Mouse (Mus musculus) kidney, postnatal 0 days (tissue): ENCODE measurements at regions not wholly inside any gene's neighbourhood (a gene's known extent, or its start where the extent isn't known, plus 50 kb on each side); places are given as distances from the start of the nearest gene placed in this dataset.

Experiments used
- ATAC-seq: fragments of 200-750 bp; cut with Nextera tagmentation; replicated peaks from 2 replicates; pipeline ENCODE4 v1.8.0; 2017; ENCODE audit warnings: low read depth, moderate number of reproducible peaks, moderate TSS enrichment, moderate library complexity; ENCODE audit not compliant: low FRiP score
- DNase-seq: peaks from one replicate; pipeline ENCODE4 v3.0.0-alpha.2; 2016; ENCODE audit warnings: low spot score
- H3K27ac ChIP-seq: fragments of 300-500 bp; sonication (generic); 2 replicates; pipeline ENCODE4 v1.5.1; 2014; ENCODE audit warnings: mild to moderate bottlenecking
- H3K27me3 ChIP-seq: fragments of 300-500 bp; sonication (generic); 2 replicates; pipeline ENCODE4 v1.6.1; 2014; ENCODE audit warnings: low read length, mixed read lengths; ENCODE audit not compliant: insufficient read depth
- H3K36me3 ChIP-seq: fragments of 300-500 bp; sonication (generic); 2 replicates; pipeline ENCODE4 v1.6.1; 2014; ENCODE audit warnings: low read length, mixed read lengths; ENCODE audit not compliant: insufficient read depth
- H3K4me1 ChIP-seq: fragments of 300-500 bp; sonication (generic); replicated peaks from 2 replicates; pipeline ENCODE4 v1.6.1; 2014; ENCODE audit warnings: antibody characterized with exemption, low read length, mixed read lengths; ENCODE audit not compliant: insufficient read depth
- H3K4me2 ChIP-seq: fragments of 300-500 bp; sonication (generic); 2 replicates; pipeline ENCODE4 v1.6.1; 2014; ENCODE audit warnings: mild to moderate bottlenecking, low read length, moderate library complexity, mixed read lengths
- H3K4me3 ChIP-seq: fragments of 300-500 bp; sonication (generic); replicated peaks from 2 replicates; pipeline ENCODE4 v1.5.1; 2014; ENCODE audit warnings: low read depth, low read length
- H3K9ac ChIP-seq: fragments of 300-500 bp; sonication (generic); 2 replicates; pipeline ENCODE4 v1.6.1; 2014; ENCODE audit warnings: low read depth, low read length
- H3K9me3 ChIP-seq: fragments of 300-500 bp; sonication (generic); replicated peaks from 2 replicates; pipeline ENCODE4 v1.6.1; 2016; ENCODE audit warnings: low read length, inconsistent platforms, mixed read lengths
- CTCF ChIP-seq: IDR thresholded peaks from 2 replicates; pipeline ENCODE4 v1.5.1; 2016; ENCODE audit warnings: antibody characterized with exemption, low read depth, mild to moderate bottlenecking, moderate library complexity
- WGBS: fragments of 180-500 bp; shearing (Covaris S2); extraction: QIAGEN DNeasy Blood & Tissue Kit; methylation state at CpG from one replicate; pipeline ENCODE4 v1.1.7; 2014; 5-methylcytosine and 5-hydroxymethylcytosine counted together

- no peaks in the 10 kb centered on the region for H3K27me3 ChIP-seq
- H3K4me2 ChIP-seq: peak overlapping the region; percentile 42
- H3K9me3 ChIP-seq: no peaks in the 10 kb centered on the region
- ATAC-seq (0 out of 2 replicates have a peak, but pooled peaks have one; percentile 35), DNase-seq (peak; percentile 54)
- H3K9ac ChIP-seq: peak overlapping the region; percentile 20; the same call in 1 of the 2 replicates
- peak overlapping the region; percentile 90 for H3K27ac ChIP-seq
- no peaks in the 10 kb centered on the region for H3K36me3 ChIP-seq
- no peak for TF ChIP-seq CTCF
- 7% methylated on average over 21 of the region's 21 CpGs for WGBS
- H3K4me3 ChIP-seq: 0 out of 2 replicates have a peak overlapping the region, but pooled peaks have one; percentile 10
- H3K4me1 ChIP-seq: 0 out of 2 replicates have a peak, but pooled peaks cover 3% of the 10 kb centered on the region
These were observed 277.1 kb upstream of the Pbx1 start for GRCm38 (mm10) chr1:168709017-168709681.

GRCm38 (mm10) chr1:168708161-168708865 is 276.2 kb upstream of the Pbx1 start:
- Histone ChIP-seq H3K4me1 (0 out of 2 replicates have a peak, but pooled peaks cover 3% of the 10 kb centered on the region), H3K36me3 (no peaks in the 10 kb centered on the region), H3K9ac (no peak overlapping the region), H3K4me3 (no peak overlapping the region), H3K4me2 (peak overlapping the region; percentile 42), H3K27ac (peak overlapping the region; percentile 90), H3K9me3 (no peaks in the 10 kb centered on the region), H3K27me3 (no peaks in the 10 kb centered on the region)
- no peak for TF ChIP-seq CTCF
- DNase-seq: peak; percentile 77
- ATAC-seq: peak; percentile 89
- WGBS: 15% methylated on average over 11 of the region's 11 CpGs

GRCm38 (mm10) chr1:168697386-168697785 is 265.3 kb upstream of the Pbx1 start:
- no peak overlapping the region for H3K9ac ChIP-seq
- no peaks in the 10 kb centered on the region for H3K36me3 ChIP-seq
- H3K4me1 ChIP-seq: no peaks in the 10 kb centered on the region
- DNase-seq: no peak
- no peak overlapping the region for H3K27ac ChIP-seq
- ATAC-seq: no peak
- no peak overlapping the region for H3K4me3 ChIP-seq
- H3K27me3 ChIP-seq: no peaks in the 10 kb centered on the region
- H3K9me3 ChIP-seq: no peaks in the 10 kb centered on the region
- 93% methylated on average over 1 of the region's 1 CpGs for WGBS
- no peak for TF ChIP-seq CTCF
- no peak overlapping the region for H3K4me2 ChIP-seq

- Histone ChIP-seq H3K9me3 (no peaks in the 10 kb centered on the region), H3K36me3 (no peaks in the 10 kb centered on the region), H3K27me3 (no peaks in the 10 kb centered on the region), H3K4me1 (no peaks in the 10 kb centered on the region), H3K4me2 (no peak overlapping the region), H3K9ac (no peak overlapping the region), H3K27ac (no peak overlapping the region), H3K4me3 (no peak overlapping the region)
- WGBS: 82% methylated on average over 7 of the region's 7 CpGs
- no peak for TF ChIP-seq CTCF
- DNase-seq (no peak), ATAC-seq (no peak)
These were observed 254.8 kb upstream of the Pbx1 start for GRCm38 (mm10) chr1:168686821-168687220.

- WGBS: 64% methylated on average over 2 of the region's 2 CpGs
- Histone ChIP-seq H3K27me3 (no peaks in the 10 kb centered on the region), H3K36me3 (no peaks in the 10 kb centered on the region), H3K27ac (no peak overlapping the region), H3K4me1 (no peaks in the 10 kb centered on the region), H3K4me2 (no peak overlapping the region), H3K9ac (no peak overlapping the region), H3K9me3 (no peaks in the 10 kb centered on the region), H3K4me3 (no peak overlapping the region)
- ATAC-seq (no peak), DNase-seq (no peak)
- TF ChIP-seq CTCF: no peak
These were observed 253.1 kb upstream of the Pbx1 start for GRCm38 (mm10) chr1:168685147-168685546.

- TF ChIP-seq CTCF: no peak
- no peak for DNase-seq
These were observed 249.8 kb upstream of the Pbx1 start for GRCm38 (mm10) chr1:168681685-168682491.

More at GRCm38 (mm10) chr1:168681685-168682491, 249.8 kb upstream of the Pbx1 start:
- Histone ChIP-seq H3K4me1 (no peaks in the 10 kb centered on the region), H3K4me2 (no peak overlapping the region), H3K36me3 (no peaks in the 10 kb centered on the region), H3K27me3 (no peaks in the 10 kb centered on the region), H3K9me3 (no peaks in the 10 kb centered on the region), H3K27ac (no peak overlapping the region), H3K9ac (no peak overlapping the region), H3K4me3 (no peak overlapping the region)
- no peak for ATAC-seq
- 75% methylated on average over 6 of the region's 6 CpGs for WGBS
